Mouse (Mus musculus) intestine, embryonic 15.5 days (tissue): Measurements from ENCODE around the gene Sh3bgr. TPM values are rescaled to one million over a fixed set of nuclear protein-coding genes. Genes with fewer than 3 reads are reported as not detected.
A peak's percentile ranks its signal among the peaks of the same experiment; 100 is the strongest.

Experiments
- ATAC-seq: fragments of 200-750 bp; cut with Nextera tagmentation; 2 replicates; pipeline ENCODE4 v1.8.0; 2017; ENCODE audit warnings: moderate TSS enrichment, moderate library complexity
- H3K27ac ChIP-seq: fragments of 300-500 bp; sonication (generic); 2 replicates; pipeline ENCODE4 v1.5.1; 2015; ENCODE audit warnings: mild to moderate bottlenecking, inconsistent platforms
- H3K27me3 ChIP-seq: fragments of 300-500 bp; sonication (generic); replicated peaks from 2 replicates; pipeline ENCODE4 v1.6.1; 2015; ENCODE audit warnings: inconsistent platforms
- H3K36me3 ChIP-seq: fragments of 300-500 bp; sonication (generic); 2 replicates; pipeline ENCODE4 v1.6.1; 2015; ENCODE audit warnings: inconsistent platforms
- H3K4me1 ChIP-seq: fragments of 300-500 bp; sonication (generic); replicated peaks from 2 replicates; pipeline ENCODE4 v1.6.1; 2015; ENCODE audit warnings: inconsistent platforms
- H3K4me2 ChIP-seq: fragments of 300-500 bp; sonication (generic); replicated peaks from 2 replicates; pipeline ENCODE4 v1.6.1; 2015; ENCODE audit warnings: mild to moderate bottlenecking, inconsistent platforms
- H3K4me3 ChIP-seq: fragments of 300-500 bp; sonication (generic); replicated peaks from 2 replicates; pipeline ENCODE4 v1.5.1; 2015; ENCODE audit warnings: inconsistent platforms
- H3K9ac ChIP-seq: fragments of 300-500 bp; sonication (generic); 2 replicates; pipeline ENCODE4 v1.6.1; 2015; ENCODE audit warnings: inconsistent platforms
- H3K9me3 ChIP-seq: fragments of 300-500 bp; sonication (generic); 2 replicates; pipeline ENCODE4 v1.6.1; 2016; ENCODE audit warnings: inconsistent platforms
- WGBS: fragments of 180-500 bp; shearing (Covaris S2); methylation state at CpG from one replicate; pipeline ENCODE4 v1.1.7; 2015; 5-methylcytosine and 5-hydroxymethylcytosine counted together
- polyA plus RNA-seq: library from polyadenylated mRNA; unstranded; fragments of >200 nt; fragmentation: Nextera tagmentation; extraction: Ambion mirVana; gene quantifications from 2 replicates; pipeline ENCODE4 v1.2.1, GENCODE M21; 2015

Sh3bgr gene
- polyA plus RNA-seq, 1 experiment from 2014 or later: 28.2 TPM

DNA sequence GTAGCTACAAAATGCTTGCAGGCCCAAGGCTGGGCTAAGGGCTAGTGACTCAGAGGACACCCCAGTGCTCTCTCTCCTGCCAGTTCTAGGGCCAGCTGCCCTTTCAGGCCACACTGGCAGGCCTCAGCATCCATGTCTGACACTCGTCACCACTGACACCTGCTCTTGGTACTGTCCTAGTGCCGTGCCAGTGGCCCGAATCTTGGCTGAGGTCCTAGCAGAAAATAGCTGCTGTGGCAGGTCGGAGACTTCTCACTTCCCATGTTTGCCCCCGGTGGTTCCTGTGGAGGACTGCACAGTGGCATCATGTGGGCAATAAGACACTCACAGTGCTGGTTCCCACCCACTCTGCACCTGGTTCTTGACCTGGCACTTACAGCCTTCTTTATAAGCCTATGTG, 21.2 kb downstream of the Sh3bgr start:
- Histone ChIP-seq H3K36me3 (no peaks in the 10 kb centered on the region), H3K27ac (no peak overlapping the region), H3K9ac (no peak overlapping the region), H3K9me3 (no peaks in the 10 kb centered on the region), H3K27me3 (no peaks in the 10 kb centered on the region), H3K4me3 (no peak overlapping the region), H3K4me1 (no peaks in the 10 kb centered on the region), H3K4me2 (no peak overlapping the region)
- 77% methylated on average over 5 of the region's 5 CpGs for WGBS
- ATAC-seq: no peak

- Histone ChIP-seq H3K27ac (no peak overlapping the region), H3K4me1 (no peaks in the 10 kb centered on the region), H3K4me3 (no peak overlapping the region), H3K36me3 (no peaks in the 10 kb centered on the region), H3K9ac (no peak overlapping the region), H3K4me2 (no peak overlapping the region), H3K9me3 (no peaks in the 10 kb centered on the region), H3K27me3 (no peaks in the 10 kb centered on the region)
- WGBS: 77% methylated on average over 3 of the region's 3 CpGs
- ATAC-seq: no peak
These were observed 21.7 kb downstream of the Sh3bgr start for GRCm38 (mm10) chr16:96221959-96222358.

DNA sequence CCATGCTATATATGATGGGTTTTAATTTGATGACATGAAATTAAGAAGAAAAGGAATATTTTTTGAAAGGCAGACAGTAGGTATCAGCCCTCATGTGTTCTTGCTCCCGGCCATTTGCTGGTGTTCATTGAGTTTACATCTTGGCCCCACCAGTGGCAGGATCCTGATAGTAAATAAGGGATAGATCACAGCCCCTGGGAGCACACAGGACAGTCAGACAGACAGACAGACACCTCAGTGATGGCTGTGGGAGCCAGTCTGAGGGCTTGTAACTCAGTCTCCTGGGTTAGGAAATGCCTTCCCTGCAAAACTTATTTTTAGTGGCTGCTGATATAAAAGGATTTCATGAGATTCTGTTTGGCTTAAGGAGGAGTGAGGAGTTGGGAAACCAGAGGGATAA, 22.2 kb downstream of the Sh3bgr start:
- no peak overlapping the region for H3K4me3 ChIP-seq
- no peak for ATAC-seq
- 80% methylated on average over 1 of the region's 1 CpGs for WGBS

DNA sequence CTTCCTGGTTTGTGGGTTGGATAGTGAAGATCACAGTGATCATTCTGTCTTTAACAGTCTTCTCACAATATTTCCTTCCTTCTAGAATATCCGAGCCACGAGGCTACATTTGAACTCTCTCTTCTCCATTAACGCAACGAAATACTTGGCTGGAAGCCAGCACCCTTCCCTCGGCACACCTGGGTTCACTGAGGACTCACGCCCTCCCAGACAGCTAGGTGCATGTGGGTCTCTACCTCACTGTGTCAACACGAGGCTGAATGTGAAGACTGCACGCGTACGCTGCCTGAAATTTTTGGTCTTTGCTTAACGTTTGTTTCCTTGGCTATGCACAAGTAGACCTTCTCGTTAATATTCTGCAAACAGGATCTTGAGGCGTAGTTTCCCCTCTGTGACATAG, 28.2 kb downstream of the Sh3bgr start:
- Histone ChIP-seq H3K9me3 (no peaks in the 10 kb centered on the region), H3K27ac (no peak overlapping the region), H3K36me3 (no peaks in the 10 kb centered on the region), H3K4me2 (no peak overlapping the region), H3K27me3 (no peaks in the 10 kb centered on the region), H3K4me1 (no peaks in the 10 kb centered on the region), H3K9ac (no peak overlapping the region), H3K4me3 (no peak overlapping the region)
- ATAC-seq: no peak
- 64% methylated on average over 13 of the region's 13 CpGs for WGBS

More for the DNA sequence above, 22.2 kb downstream of the Sh3bgr start:
- Histone ChIP-seq H3K4me1 (no peaks in the 10 kb centered on the region), H3K27me3 (no peaks in the 10 kb centered on the region), H3K9ac (no peak overlapping the region), H3K36me3 (no peaks in the 10 kb centered on the region), H3K27ac (no peak overlapping the region), H3K4me2 (no peak overlapping the region), H3K9me3 (no peaks in the 10 kb centered on the region)

- H3K27ac ChIP-seq: no peak overlapping the region
- no peaks in the 10 kb centered on the region for H3K27me3 ChIP-seq
- no peak overlapping the region for H3K4me2 ChIP-seq
- H3K4me1 ChIP-seq: no peaks in the 10 kb centered on the region
- WGBS: 66% methylated on average over 8 of the region's 8 CpGs
- no peak overlapping the region for H3K9ac ChIP-seq
- ATAC-seq: no peak
- H3K9me3 ChIP-seq: no peaks in the 10 kb centered on the region
- no peak overlapping the region for H3K4me3 ChIP-seq
- H3K36me3 ChIP-seq: no peaks in the 10 kb centered on the region
These were observed 28.9 kb downstream of the Sh3bgr start for GRCm38 (mm10) chr16:96229044-96229555.

- H3K27ac ChIP-seq: no peak overlapping the region
- no peaks in the 10 kb centered on the region for H3K27me3 ChIP-seq
- H3K4me3 ChIP-seq: no peak overlapping the region
- no peaks in the 10 kb centered on the region for H3K9me3 ChIP-seq
- no peaks in the 10 kb centered on the region for H3K4me1 ChIP-seq
- no peak overlapping the region for H3K4me2 ChIP-seq
- H3K9ac ChIP-seq: no peak overlapping the region
- WGBS: 33% methylated on average over 11 of the region's 11 CpGs
- ATAC-seq: peak; percentile 76
- H3K36me3 ChIP-seq: no peaks in the 10 kb centered on the region
These were observed 30.2 kb downstream of the Sh3bgr start for GRCm38 (mm10) chr16:96230411-96230810.

DNA sequence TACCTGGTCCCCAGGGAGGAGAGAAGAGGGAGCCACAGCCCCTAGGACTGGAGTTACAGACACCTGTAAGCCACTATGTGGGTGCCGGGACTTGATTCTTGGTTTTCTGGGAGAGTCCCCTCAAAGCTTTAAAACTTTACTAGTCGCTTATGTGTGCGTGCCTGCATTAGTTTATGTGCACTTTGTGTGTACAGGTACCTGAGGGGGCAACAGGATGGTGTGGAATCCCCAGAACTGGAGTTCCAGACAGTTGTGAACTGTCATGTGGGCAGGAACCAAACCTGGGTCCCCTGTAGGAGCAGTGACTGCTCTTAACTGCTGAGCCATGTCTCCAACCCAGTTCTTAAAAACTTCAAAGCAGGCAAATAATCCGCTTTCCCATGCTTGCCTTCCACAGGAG, 31.0 kb downstream of the Sh3bgr start:
- WGBS: 91% methylated on average over 4 of the region's 4 CpGs
- H3K27ac ChIP-seq: no peak overlapping the region
- ATAC-seq: no peak
- H3K4me1 ChIP-seq: no peaks in the 10 kb centered on the region
- no peaks in the 10 kb centered on the region for H3K27me3 ChIP-seq
- no peak overlapping the region for H3K9ac ChIP-seq
- no peak overlapping the region for H3K4me2 ChIP-seq
- H3K36me3 ChIP-seq: no peaks in the 10 kb centered on the region
- H3K9me3 ChIP-seq: no peaks in the 10 kb centered on the region
- no peak overlapping the region for H3K4me3 ChIP-seq

- no peak overlapping the region for H3K4me3 ChIP-seq
- H3K27me3 ChIP-seq: no peaks in the 10 kb centered on the region
- WGBS: 87% methylated on average over 8 of the region's 8 CpGs
- no peaks in the 10 kb centered on the region for H3K36me3 ChIP-seq
- H3K4me2 ChIP-seq: no peak overlapping the region
- no peak overlapping the region for H3K27ac ChIP-seq
- no peaks in the 10 kb centered on the region for H3K4me1 ChIP-seq
- H3K9ac ChIP-seq: no peak overlapping the region
- ATAC-seq: no peak
- no peaks in the 10 kb centered on the region for H3K9me3 ChIP-seq
These were observed 31.7 kb downstream of the Sh3bgr start for GRCm38 (mm10) chr16:96231974-96232373.

DNA sequence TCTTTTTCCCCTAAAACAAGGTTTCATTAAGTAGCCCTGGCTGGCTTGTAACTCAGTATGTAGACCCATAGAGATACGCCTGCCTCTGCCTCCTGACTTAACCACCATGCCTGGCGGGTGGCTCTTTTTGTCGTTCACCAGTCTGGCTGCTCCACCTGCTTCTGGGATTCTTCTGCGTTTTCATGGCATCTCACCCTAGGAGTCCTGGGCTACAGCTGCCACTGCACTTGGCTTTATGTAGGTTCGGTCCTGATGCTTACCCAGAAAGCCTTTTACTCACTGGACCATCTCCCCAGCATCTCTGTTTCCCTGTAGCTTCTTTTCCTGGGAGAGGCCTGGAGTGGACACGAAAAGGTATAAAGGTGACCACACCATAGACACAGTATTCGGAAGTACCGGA, 33.7 kb downstream of the Sh3bgr start:
- Histone ChIP-seq H3K4me2 (no peak overlapping the region), H3K9me3 (no peaks in the 10 kb centered on the region), H3K4me1 (no peaks in the 10 kb centered on the region), H3K9ac (no peak overlapping the region), H3K36me3 (no peaks in the 10 kb centered on the region), H3K4me3 (no peak overlapping the region), H3K27me3 (no peaks in the 10 kb centered on the region), H3K27ac (no peak overlapping the region)
- ATAC-seq: no peak
- 91% methylated on average over 8 of the region's 8 CpGs for WGBS

DNA sequence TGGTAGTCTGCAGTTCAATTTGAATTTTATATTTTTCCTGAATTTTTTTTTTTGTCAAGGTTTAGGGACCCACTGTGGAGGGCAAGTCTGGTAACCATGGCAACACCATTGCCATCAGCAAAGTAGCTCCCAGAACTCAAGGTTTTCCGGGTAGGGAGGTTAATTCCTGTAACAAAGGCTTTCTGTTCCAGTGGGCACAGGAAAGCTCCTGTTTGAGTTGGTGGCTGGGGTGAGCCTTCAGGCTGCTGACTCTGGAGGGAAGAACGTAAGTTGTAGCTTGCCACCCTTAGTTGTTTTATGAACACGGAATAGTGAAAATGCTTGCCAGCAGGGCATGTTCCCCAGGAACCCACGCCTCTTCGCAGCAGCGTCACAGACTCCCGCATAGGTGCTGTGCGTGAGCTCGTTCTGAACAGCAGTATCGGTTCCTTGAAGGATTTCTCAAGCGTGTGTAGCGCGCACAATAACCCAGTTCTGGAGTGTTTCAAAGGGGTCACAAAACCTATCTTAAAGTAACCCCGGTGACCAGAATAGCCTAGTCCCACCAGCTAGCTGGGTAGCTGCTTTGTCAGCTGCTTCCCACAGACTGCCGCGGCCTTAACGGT, 35.2 kb downstream of the Sh3bgr start, which contains the start of gene B3galt5:
Gene B3galt5, plus strand, starts transcription at position 436 of the 605 bp plus-strand sequence.
- no peaks in the 10 kb centered on the region for H3K9me3 ChIP-seq
- no peak for ATAC-seq
- H3K27me3 ChIP-seq: no peaks in the 10 kb centered on the region
- H3K4me3 ChIP-seq: no peak within 1 kb of the TSS
- H3K4me2 ChIP-seq: no peak within 1 kb of the TSS
- H3K36me3 ChIP-seq: no peaks in the 10 kb centered on the region
- H3K4me1 ChIP-seq: no peaks in the 10 kb centered on the region
- H3K27ac ChIP-seq: no peak within 1 kb of the TSS
- H3K9ac ChIP-seq: no peak within 1 kb of the TSS
- 72% methylated on average over 17 of the region's 17 CpGs for WGBS

DNA sequence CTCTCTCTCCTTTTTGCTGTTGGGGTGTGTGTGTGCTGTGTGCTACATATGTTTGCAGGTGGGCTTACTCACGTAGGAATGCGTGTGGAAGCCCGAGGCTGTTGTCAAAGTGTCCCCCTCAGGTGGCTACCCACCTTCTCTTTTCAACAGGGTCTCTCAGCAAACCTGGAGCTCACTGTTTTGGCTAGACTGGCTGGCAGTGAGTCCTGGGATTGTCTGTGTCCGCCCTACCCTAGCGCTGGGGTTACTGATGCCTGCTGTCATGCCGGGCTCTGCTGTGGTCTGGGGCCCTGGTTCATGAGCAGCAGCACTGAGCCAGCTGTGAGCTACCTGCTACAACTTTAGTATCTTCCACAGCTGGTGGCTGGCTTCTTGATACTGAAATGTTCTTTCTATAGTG, 44.2 kb downstream of the Sh3bgr start:
- Histone ChIP-seq H3K27me3 (no peaks in the 10 kb centered on the region), H3K27ac (no peak overlapping the region), H3K4me2 (no peak overlapping the region), H3K9me3 (no peaks in the 10 kb centered on the region), H3K36me3 (no peaks in the 10 kb centered on the region), H3K9ac (no peak overlapping the region), H3K4me3 (no peak overlapping the region), H3K4me1 (no peaks in the 10 kb centered on the region)
- ATAC-seq: no peak
- 79% methylated on average over 6 of the region's 6 CpGs for WGBS

- no peaks in the 10 kb centered on the region for H3K4me1 ChIP-seq
- H3K9ac ChIP-seq: no peak overlapping the region
- ATAC-seq: no peak
- H3K9me3 ChIP-seq: no peaks in the 10 kb centered on the region
- H3K27me3 ChIP-seq: no peaks in the 10 kb centered on the region
- 85% methylated on average over 7 of the region's 7 CpGs for WGBS
- no peaks in the 10 kb centered on the region for H3K36me3 ChIP-seq
- H3K4me3 ChIP-seq: no peak overlapping the region
- no peak overlapping the region for H3K27ac ChIP-seq
- no peak overlapping the region for H3K4me2 ChIP-seq
These were observed 49.4 kb downstream of the Sh3bgr start for GRCm38 (mm10) chr16:96249635-96250034.

DNA sequence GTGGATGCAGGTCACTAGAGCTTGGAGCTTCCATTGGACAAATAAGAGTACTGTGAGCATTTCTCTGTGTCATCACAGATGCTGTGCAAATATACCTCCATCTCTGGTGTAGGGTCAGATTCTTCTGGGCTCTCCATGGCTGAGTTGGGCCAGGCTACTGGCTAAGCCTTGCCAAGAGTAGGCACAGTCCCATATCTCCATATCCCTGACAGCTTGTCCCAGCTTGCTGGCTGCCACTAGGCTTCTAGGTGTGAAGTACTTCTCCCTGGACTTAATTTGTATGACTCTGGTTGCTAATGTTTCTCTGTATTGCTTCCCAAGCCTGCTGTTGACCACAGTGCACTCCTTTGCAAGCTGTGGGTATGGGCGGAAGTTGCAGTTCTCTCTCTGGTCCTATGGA, 51.9 kb downstream of the Sh3bgr start:
- Histone ChIP-seq H3K4me1 (no peaks in the 10 kb centered on the region), H3K4me3 (no peak overlapping the region), H3K4me2 (no peak overlapping the region), H3K36me3 (no peaks in the 10 kb centered on the region), H3K27me3 (no peaks in the 10 kb centered on the region), H3K27ac (no peak overlapping the region), H3K9ac (no peak overlapping the region), H3K9me3 (no peaks in the 10 kb centered on the region)
- WGBS: 92% methylated on average over 1 of the region's 1 CpGs
- ATAC-seq: no peak
